Comparison of ENCODE assay signal across 12 mouse cellular contexts in the genomic region with DNA sequence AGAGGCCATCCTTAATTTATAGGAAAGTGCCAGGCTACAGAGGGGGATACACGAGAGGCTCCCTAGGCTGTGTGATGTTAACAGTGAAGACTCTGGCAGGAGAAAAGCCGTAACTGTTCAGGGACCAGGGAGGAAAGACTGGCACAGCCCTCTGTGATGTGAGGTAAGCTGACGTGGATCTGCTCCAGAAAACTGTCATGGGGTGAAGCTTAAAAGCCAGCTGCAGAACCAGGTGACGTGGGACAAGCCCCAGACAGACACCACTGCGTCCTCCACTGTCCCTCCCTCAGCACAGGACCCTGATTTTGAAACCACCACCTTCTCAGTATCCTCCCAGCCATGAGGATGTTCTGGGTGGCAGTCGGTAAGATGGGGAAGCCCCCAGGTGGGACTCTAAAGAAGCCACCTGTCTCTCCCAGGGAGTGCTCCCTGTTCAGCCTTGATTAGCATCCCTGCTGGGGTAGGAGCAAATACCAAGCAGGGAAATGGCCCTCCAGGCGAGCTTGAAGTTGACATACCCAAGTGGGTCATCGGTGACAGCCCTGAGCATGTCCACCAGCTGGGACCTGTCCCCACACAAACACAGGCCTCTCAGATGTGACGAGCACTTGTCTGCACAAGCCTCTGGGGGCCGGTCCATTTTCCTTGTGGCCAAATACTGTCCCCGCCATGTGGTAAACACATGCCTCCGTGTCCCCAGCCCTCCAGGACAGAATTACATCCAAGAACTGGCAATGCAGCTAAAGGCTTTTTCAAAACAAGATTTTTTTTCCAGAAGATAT.
DNase-seq lines count a peak whose midpoint lies in the region; ATAC-seq and TF ChIP-seq lines count a peak whose summit lies in the region.
"Had no signal": no experiment of that assay in that cellular context is flagged by ENCODE, and none has a peak within 500 bp of the region (broad histone marks: within the 10 kb centered on the region; RNA-seq: fewer than 3 reads in every experiment).

No protein-coding gene starts in this region.

- H3K9ac ChIP-seq in hindbrain, embryonic 16.5 days (ENCODE audit: low read depth, low read length) = no peak overlapping the region
- H3K9ac ChIP-seq in forebrain, embryonic 13.5 days = no peak overlapping the region
- H3K9ac ChIP-seq: hindbrain, embryonic 15.5 days had no signal

- no peaks in the 10 kb centered on the region for H3K27me3 ChIP-seq in hindbrain, embryonic 10.5 days (ENCODE audit: insufficient read depth, poor library complexity, severe bottlenecking)
- no peaks in the 10 kb centered on the region for H3K27me3 ChIP-seq in hindbrain, embryonic 16.5 days (replicated peaks; ENCODE audit: control insufficient read depth, insufficient read depth, low read length)
- H3K27me3 ChIP-seq in myocyte (ENCODE audit: control insufficient read depth, insufficient read depth, insufficient read length) = no peaks in the 10 kb centered on the region
- no peaks in the 10 kb centered on the region for H3K27me3 ChIP-seq in forebrain, embryonic 13.5 days
- H3K27me3 ChIP-seq: hindbrain, embryonic 15.5 days had no signal

- no peaks in the 10 kb centered on the region for H3K9me3 ChIP-seq in hindbrain, embryonic 10.5 days
- H3K9me3 ChIP-seq in hindbrain, embryonic 16.5 days (ENCODE audit: control insufficient read depth, low read length) = no peaks in the 10 kb centered on the region
- no peaks in the 10 kb centered on the region for H3K9me3 ChIP-seq in forebrain, embryonic 13.5 days (replicated peaks)
- H3K9me3 ChIP-seq: hindbrain, embryonic 15.5 days had no signal

- H3K36me3 ChIP-seq in hindbrain, embryonic 10.5 days = no peaks in the 10 kb centered on the region
- H3K36me3 ChIP-seq in hindbrain, embryonic 16.5 days (ENCODE audit: control insufficient read depth, insufficient read depth, low read length) = no peaks in the 10 kb centered on the region
- H3K36me3 ChIP-seq in myocyte (ENCODE audit: control insufficient read depth, insufficient read depth) = no peaks in the 10 kb centered on the region
- H3K36me3 ChIP-seq in forebrain, embryonic 13.5 days (ENCODE audit: poor library complexity, severe bottlenecking) = no peaks in the 10 kb centered on the region
- H3K36me3 ChIP-seq: hindbrain, embryonic 15.5 days had no signal

- no peak overlapping the region for H3K4me2 ChIP-seq in hindbrain, embryonic 16.5 days (ENCODE audit: low read length)
- H3K4me2 ChIP-seq in myocyte (ENCODE audit: low read depth) = no peak overlapping the region
- no peak overlapping the region for H3K4me2 ChIP-seq in forebrain, embryonic 13.5 days
- H3K4me2 ChIP-seq: hindbrain, embryonic 15.5 days had no signal

- TF ChIP-seq POLR2A in myocyte (IDR thresholded peaks at IDR 0.05; ENCODE audit: insufficient read length, low read depth) = no peak

- no peak for DNase-seq in hindbrain, embryonic 10.5 days (ENCODE audit: low spot score)
- peak; percentile 41 for DNase-seq in gastrocnemius, postnatal 14 days
- DNase-seq in heart, postnatal 14 days = peak; percentile 60
- no peak for DNase-seq in adipocyte (ENCODE audit: low spot score)
- DNase-seq in adrenal gland, adult 2 months = no peak
- DNase-seq: cerebellum, postnatal 36 days; thymus, postnatal 14 days had no signal

- H3ac ChIP-seq in myocyte (ENCODE audit: control insufficient read depth, insufficient read length) = no peak overlapping the region

- 52% methylated on average over 12 of the region's 12 CpGs for WGBS in hindbrain, embryonic 10.5 days
- WGBS in hindbrain, embryonic 16.5 days = 51% methylated on average over 12 of the region's 12 CpGs
- WGBS in forebrain, embryonic 13.5 days = 61% methylated on average over 12 of the region's 12 CpGs

- H3K27ac ChIP-seq in hindbrain, embryonic 10.5 days = peak overlapping the region; percentile 50; the same call in 1 of the 2 replicates
- no peak overlapping the region for H3K27ac ChIP-seq in hindbrain, embryonic 16.5 days (ENCODE audit: low read depth, low read length)
- no peak overlapping the region for H3K27ac ChIP-seq in forebrain, embryonic 13.5 days
- H3K27ac ChIP-seq: hindbrain, embryonic 15.5 days; kidney, postnatal 0 days had no signal

- intact Hi-C loops in gastrocnemius, postnatal 14 days (cut with DNase I; ENCODE audit: low total_unique reads) = no loop called here
- intact Hi-C loops in heart, postnatal 14 days (cut with DNase I) = loop anchor here (5.0 kb wide), 1 partner anchor 45 kb away; no protein-coding TSS in a partner anchor

- ATAC-seq in hindbrain, embryonic 16.5 days = no peak
- ATAC-seq in forebrain, embryonic 13.5 days = no peak

- peaks cover 47% of the 10 kb centered on the region for H3K4me1 ChIP-seq in hindbrain, embryonic 10.5 days (replicated peaks)
- H3K4me1 ChIP-seq in hindbrain, embryonic 16.5 days (ENCODE audit: control insufficient read depth, insufficient read depth, low read depth, low read length) = no peaks in the 10 kb centered on the region
- peaks cover 15% of the 10 kb centered on the region for H3K4me1 ChIP-seq in forebrain, embryonic 13.5 days

- H3K79me2 ChIP-seq in myocyte (ENCODE audit: control insufficient read depth, insufficient read depth) = no peaks in the 10 kb centered on the region

- no peak overlapping the region for H3K4me3 ChIP-seq in hindbrain, embryonic 10.5 days
- H3K4me3 ChIP-seq in hindbrain, embryonic 16.5 days (ENCODE audit: low read length) = no peak overlapping the region
- no peak overlapping the region for H3K4me3 ChIP-seq in myocyte
- H3K4me3 ChIP-seq in forebrain, embryonic 13.5 days = no peak overlapping the region
- H3K4me3 ChIP-seq: hindbrain, embryonic 15.5 days had no signal

TF ChIP-seq in myocyte, 11 proteins besides CTCF, POLR2A, EP300 and RAD21:
- TF ChIP-seq REST (IDR thresholded peaks at IDR 0.05; ENCODE audit: insufficient read depth, insufficient read length) (no peak), MYOD1 (IDR thresholded peaks at IDR 0.05; ENCODE audit: control insufficient read depth in 1 of 3, insufficient read length in 2 of 3, low read depth in 2 of 3) (peak in 2 of 3 experiments; percentile 28 to 87)

Comparison
In these comparisons a context has a peak if more than half of its experiments do, and no peak if none do; other contexts are left out.
1. DNase-seq: peak in gastrocnemius, postnatal 14 days (single experiment) and heart, postnatal 14 days (2 of 2); none in hindbrain, embryonic 10.5 days (single experiment), adipocyte (single experiment) and adrenal gland, adult 2 months (single experiment).